Mouse (Mus musculus) T-helper 2 cell (primary cell): ENCODE measurements around the gene Palmd.

Source experiments
- in situ Hi-C: fragments of 300-600 bp; cut with MboI, MseI; formaldehyde crosslinking; loops from one replicate; pipeline ENCODE4 v1.15.1; 2025; ENCODE audit warnings: high pct_unique_total_duplicates

Palmd gene

DNA sequence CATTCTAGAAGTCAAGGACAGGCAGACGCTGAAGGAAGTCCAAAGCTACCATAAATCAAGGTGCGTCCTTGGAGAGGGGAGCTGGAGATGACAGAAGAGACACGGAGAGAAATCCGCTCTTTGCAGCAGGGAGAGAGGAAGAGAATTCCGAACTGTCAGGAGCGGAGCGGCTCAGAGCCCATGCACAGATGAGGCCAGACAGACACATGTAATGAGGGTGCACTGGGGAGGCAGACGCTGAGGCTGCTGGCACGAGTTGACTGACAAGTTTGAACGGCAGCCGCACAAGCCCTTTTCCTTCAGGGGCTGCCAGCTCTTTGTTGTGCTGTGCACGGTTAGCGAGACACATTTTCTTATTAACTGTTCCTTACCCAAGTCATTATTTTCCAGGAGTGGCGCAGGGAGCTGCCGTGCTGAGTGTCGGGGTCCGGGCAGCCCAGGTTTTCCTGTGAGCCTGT lies at the start of gene Palmd:
Palmd (minus strand) TSS at position 448 of the 458 bp plus-strand sequence.
- in situ Hi-C loops, result no loop called here

DNA sequence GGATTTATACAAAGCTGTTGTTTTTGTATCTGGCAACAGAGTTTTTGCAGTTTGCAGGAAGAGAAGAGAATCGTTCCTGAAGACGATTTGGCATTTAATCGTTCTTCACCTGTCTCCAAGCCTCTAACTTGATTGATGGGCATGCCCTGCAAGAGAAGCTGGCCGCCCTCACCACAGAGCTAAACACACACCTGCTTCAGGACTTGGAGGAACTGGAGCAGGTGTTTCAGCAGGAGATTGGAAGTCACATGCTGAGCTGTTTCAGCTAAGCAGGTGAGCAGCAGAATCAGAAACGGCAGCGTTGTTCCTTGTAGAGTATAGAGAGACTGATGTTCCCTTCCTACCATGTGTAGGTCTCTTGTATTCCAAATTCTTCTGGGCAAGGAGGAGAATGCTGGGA lies 41.4 kb upstream of the Palmd start:
- in situ Hi-C loops, result no loop called here

- in situ Hi-C loops, result loop anchor here (5.0 kb wide), 1 partner anchor 45 kb away; no protein-coding TSS in a partner anchor
These were observed 38.6 kb upstream of the Palmd start for GRCm38 (mm10) chr3:117007340-117007739.

DNA sequence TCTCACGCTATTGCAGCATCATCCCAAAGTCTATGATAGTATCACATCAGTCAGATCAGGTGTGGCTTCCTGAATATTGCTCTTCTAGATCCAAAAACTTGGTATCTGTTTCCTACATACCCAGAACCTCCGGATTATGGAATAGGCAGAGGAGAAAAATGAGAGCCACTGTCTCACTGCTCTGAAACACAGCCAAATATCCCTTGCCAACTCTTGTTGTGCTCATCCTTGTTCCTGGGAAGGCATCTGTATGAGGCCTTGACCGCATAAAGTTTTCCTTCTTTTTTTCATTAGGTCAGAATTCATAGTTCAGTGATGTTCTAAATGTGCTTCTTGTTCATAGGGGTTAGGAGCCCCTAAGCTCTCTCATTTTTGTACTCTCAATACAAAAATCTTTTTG lies 37.8 kb upstream of the Palmd start:
- in situ Hi-C loops, result loop anchor here (5.0 kb wide), 1 partner anchor 46 kb away; no protein-coding TSS in a partner anchor

DNA sequence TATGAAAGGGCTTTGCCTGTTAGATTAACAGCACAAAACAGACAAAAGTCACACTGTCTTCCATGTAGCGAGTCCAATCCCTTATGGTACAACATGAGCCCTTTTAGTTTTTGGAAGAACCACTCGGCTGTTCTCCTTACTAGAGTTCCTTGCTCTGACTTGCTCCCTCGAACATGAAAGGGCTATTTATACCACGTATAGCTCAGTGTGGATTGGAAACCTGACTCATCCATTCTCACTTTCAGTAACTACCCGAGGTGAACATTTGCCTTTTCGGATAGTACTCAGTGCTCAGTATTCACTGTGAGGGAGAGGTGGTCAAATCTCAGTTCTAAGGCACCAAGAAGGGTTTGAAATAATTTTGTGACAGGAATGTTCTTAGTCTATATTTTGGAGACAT lies 34.6 kb upstream of the Palmd start:
- in situ Hi-C loops, result no loop called here

- in situ Hi-C loops, result no loop called here
These were observed 33.1 kb upstream of the Palmd start for GRCm38 (mm10) chr3:117001686-117002485.

DNA sequence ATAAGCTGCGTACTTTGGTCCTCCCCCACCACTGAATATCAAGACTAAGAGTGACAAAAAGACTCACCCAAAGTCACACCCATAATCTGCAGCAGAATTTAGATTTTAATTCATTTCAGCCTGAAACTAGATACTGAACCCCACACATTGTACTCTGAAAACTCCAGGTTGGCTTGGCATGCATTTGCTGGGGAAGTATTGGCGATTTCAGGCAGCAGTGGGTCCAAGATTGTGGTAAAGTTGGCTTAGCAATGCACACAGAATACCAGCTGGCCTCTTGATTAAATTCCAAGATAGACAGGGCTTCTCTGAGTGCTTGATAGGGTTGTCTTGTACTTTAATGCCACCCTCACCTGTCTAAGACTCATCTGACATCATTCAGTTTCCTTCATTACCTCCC lies 24.2 kb upstream of the Palmd start:
- in situ Hi-C loops, result no loop called here

DNA sequence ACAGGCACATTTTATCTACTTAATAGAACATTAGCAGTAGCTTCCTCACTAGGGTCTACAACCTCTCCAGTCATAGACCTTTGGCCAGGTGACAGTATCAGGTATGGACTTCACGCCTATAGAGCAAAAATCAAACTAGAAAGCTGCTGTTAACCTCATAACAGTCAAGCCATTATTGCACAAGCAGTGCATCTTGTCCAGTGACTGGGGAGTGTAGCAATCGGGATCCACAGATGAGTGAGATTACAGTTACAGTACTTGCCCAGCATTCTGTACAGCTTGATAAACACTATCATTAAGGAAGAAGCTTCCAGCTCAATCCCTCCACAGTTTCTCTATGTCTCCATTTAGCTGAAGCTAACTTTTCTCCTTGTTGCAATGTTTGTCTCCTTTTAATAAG lies 22.4 kb upstream of the Palmd start:
- in situ Hi-C loops, result no loop called here

GRCm38 (mm10) chr3:116988221-116988620 lies 19.4 kb upstream of the Palmd start:
- in situ Hi-C loops, result no loop called here

DNA sequence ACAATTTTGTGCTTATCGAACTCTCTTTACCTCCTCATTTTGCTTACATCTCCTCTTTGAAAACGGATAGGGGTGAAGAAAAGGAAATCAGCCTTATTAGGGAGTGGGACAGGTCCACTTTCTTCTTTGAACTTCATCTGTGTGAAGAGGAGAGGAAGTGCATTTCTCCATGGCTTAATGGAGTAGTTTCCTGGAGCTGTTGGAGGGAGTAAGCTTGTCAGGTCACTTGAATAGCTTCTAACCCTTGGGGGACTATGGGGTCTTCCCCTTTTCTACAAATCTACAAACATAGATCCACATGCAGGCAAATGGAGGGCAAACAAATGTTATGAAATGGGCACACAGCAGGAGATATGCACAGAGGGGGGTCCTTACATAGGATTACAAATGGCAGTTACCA lies 17.7 kb upstream of the Palmd start:
- in situ Hi-C loops, result no loop called here

DNA sequence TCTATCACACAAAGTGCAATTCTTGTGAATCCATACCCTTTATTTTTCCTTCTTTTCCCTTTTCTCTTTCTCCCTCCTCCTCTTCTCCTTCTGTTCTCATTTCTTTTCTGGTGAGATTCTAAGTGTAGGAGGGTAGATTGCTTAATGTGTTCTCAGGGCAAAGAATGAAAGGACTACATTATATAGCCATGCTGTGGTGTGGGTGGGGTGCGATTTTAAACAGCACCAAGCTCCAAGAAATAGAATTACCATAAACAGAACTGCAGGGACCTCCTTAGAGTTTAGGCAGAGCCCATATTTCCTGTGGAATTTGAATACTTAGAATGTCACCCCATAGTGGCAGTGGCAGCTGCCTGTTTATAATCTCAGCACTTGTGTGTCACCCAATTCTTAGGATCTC lies 17.0 kb upstream of the Palmd start:
- in situ Hi-C loops, result no loop called here

GRCm38 (mm10) chr3:116985042-116985455 lies 16.3 kb upstream of the Palmd start:
- in situ Hi-C loops, result no loop called here

DNA sequence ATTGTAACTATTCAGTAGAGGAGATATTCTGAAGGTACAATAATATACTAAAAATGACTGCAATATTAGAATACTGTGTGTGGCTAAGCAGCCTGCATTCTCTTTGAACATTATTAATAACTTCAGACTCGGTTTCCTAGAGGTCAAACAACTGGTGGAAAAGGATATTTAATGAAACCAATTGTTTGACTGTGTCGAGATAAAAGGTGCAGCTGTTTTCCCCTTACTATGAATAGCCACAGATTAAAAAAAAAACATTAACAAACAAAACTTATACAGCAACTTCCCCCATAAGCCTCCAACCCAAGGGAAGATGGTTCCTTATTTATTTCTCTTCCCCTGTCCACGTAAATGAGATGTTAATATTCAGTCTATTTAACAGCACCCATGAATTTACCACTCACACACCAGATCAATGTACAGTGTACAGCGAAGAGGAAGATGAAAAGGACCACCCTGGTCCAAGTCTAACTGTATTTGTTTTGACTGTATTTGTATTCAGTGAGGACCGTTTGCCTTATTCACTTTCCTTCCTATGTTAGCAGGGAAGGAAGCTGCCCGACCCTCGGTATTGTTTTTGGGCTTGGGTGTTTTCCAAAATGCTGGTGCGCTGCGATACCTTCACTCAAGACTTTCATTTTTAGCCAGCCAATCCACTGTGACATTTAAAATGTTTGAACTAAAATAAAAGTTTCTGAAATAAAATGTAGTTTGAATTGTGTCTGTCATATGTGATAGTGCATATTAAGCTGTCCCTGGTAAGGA lies 13.2 kb upstream of the Palmd start:
- in situ Hi-C loops, result no loop called here

DNA sequence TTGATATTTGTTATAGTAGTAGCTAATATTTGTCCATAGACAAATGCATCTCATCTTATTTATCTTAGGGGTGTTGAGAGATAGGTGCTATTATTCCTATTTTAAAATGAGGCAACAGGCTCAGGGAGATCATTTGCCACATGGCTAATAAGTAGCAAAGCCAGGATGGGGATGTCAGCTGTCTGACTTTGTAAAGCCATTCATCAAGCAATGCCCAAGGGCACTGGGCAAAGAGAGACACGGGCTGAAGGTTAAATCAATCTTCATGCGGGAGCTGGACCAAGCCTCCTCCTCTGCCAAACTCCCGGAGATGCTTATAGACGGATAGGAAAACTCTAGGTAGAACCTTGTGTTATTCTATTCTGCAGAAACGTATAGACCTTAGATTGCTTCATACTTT lies 999 bp upstream of the Palmd start:
- in situ Hi-C loops, result no loop called here

DNA sequence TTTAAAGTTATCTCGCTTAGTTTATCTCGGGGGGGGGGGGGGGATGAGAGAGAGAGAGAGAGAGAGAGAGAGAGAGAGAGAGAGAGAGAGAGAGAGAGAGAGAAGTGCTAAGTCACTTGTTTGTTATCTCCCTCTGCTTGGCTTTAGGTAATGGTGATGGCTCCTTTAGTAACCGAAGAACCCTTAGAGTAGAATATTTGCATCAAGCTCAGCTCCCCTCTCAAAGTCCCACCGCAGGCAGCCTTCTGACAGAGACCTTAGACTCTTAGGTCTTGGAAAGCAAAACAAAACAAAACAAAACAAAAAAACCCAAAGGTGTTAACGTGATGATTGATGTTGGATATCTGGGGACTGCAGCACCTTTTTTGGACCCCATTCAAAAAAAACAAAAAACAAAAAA lies 216 bp upstream of the Palmd start:
- in situ Hi-C loops, result no loop called here

DNA sequence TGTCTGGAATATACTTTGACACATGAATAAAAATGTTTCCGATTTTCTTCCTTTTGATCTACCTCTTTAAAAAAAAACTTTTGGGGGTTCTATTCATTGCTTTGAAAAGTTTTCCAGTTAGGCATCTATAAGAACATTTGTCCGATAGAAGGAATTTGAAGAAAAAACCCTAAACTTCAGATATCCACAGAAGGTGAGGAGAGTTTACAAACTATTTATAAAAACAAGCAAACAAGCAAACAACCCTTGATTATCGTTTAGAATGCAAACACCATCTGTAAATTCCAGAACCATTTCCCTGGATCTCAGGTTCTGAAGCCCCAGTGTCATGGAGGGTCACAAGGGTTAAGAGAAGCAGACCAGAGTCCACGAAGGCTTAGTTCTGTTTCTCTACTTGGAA lies 820 bp downstream of the Palmd start, which contains the start of gene 4930455H04Rik:
4930455H04Rik (plus strand) TSS at position 301 of the 400 bp plus-strand sequence.
- in situ Hi-C loops, result no loop called here

GRCm38 (mm10) chr3:116967436-116967835 lies 1.4 kb downstream of the Palmd start:
- in situ Hi-C loops, result no loop called here

DNA sequence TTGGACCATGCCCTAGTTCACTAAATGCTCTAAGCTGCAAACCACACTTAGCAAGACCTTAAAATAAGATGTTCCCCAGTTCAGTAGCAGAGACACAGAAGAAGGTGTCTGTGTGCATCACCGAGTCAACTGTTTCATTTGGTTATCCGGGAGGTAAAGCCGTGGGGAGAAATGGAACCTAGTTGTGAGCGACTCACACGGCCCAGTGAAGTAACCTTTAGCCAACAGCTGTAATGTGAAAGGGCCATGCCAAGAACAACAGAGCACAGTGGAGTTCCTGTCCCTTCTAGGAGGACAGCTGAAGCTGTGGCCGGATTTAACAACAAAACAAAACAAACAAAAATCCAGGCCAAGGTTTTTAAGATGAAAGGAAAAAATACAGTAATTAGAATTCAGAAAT lies 2.0 kb downstream of the Palmd start:
- in situ Hi-C loops, result no loop called here

DNA sequence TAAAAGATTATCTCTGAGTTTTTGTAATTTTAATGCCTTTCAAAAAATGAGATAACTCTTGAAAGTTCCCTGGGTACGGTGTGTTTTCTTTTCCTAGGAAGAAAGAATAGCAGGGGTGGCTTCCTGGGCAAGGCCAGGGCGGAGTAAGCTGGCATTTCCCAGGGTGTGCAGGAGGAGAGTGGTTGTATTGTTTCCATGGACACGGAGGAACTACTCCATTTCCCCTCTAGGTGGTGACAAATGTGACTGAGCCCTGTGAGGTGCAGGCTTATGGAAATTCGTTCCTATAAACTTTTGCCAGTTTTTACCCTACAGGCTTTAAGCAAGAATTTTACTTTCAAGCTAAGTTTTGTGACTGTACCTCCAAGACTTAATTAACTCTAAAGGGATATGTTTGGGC lies 2.6 kb downstream of the Palmd start:
- in situ Hi-C loops, result no loop called here

DNA sequence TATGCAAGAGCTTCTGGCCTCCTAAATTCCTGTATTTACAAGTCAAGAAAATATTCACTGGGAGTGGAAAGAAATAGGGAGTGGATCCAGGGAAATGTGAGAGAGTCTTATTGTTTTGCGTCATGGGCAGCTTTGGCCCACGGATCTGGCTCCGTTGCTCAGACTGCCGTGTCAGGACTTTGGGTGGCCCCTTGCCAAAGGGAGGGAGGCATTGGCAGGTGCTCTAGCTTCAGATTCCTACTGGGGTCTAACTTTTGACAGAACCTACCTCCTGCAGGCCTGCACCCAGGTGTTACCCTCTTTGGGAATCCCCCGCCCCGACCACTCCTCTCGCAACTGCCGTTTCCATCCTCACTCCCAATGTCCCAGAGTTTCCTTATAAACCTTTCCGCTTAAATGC lies 4.4 kb downstream of the Palmd start:
- in situ Hi-C loops, result no loop called here

DNA sequence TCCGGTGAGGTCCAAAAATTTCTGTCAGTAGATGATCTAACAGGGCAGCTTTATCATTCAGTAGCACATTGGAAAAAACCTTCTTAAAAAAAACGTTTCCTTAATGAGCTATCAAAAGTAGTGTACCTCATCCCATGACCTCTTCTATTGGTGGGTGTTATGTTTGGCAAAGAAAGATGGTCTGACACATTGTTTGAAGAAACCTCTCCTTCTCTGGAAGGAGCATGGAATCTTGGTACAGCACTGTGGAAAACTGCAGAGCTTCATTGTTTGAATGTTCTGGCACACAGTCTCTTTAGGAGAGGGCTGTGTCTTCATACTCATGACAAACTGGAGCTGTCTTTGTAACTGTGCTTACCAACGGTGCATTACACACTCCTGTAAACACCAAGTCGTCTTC lies 5.6 kb downstream of the Palmd start:
- in situ Hi-C loops, result no loop called here

- in situ Hi-C loops, result no loop called here
These were observed 7.2 kb downstream of the Palmd start for GRCm38 (mm10) chr3:116961354-116962142.
